Mouse (Mus musculus) heart, embryonic 11.5 days (tissue): ENCODE data around the gene Pfkfb3. TPM values are rescaled to one million over a fixed set of nuclear protein-coding genes. Genes with fewer than 3 reads are reported as not detected.

Experiments used
- ATAC-seq: fragments of 200-750 bp; cut with Nextera tagmentation; replicated peaks from 2 replicates; pipeline ENCODE4 v1.8.0; 2017; ENCODE audit warnings: moderate library complexity; ENCODE audit not compliant: insufficient number of reproducible peaks, low FRiP score, low TSS enrichment
- H3K27ac ChIP-seq: fragments of 300-500 bp; sonication (generic); 2 replicates; pipeline ENCODE4 v1.5.1; 2014; ENCODE audit warnings: mild to moderate bottlenecking, low read depth, low read length
- H3K27me3 ChIP-seq: fragments of 300-500 bp; sonication (generic); 2 replicates; pipeline ENCODE4 v1.6.1; 2014; ENCODE audit warnings: mild to moderate bottlenecking, low read length, mixed read lengths; ENCODE audit not compliant: control insufficient read depth, insufficient read depth
- H3K36me3 ChIP-seq: fragments of 300-500 bp; sonication (generic); 2 replicates; pipeline ENCODE4 v1.6.1; 2014; ENCODE audit warnings: mild to moderate bottlenecking, low read length, moderate library complexity, mixed read lengths; ENCODE audit not compliant: control insufficient read depth, insufficient read depth
- H3K4me1 ChIP-seq: fragments of 300-500 bp; sonication (generic); 2 replicates; pipeline ENCODE4 v1.6.1; 2014; ENCODE audit warnings: low read length; ENCODE audit not compliant: control insufficient read depth, insufficient read depth
- H3K4me2 ChIP-seq: fragments of 300-500 bp; sonication (generic); 2 replicates; pipeline ENCODE4 v1.6.1; 2014; ENCODE audit warnings: mild to moderate bottlenecking, moderate library complexity
- H3K4me3 ChIP-seq: fragments of 300-500 bp; sonication (generic); 2 replicates; pipeline ENCODE4 v1.5.1; 2014; ENCODE audit warnings: low read depth, low read length
- H3K9ac ChIP-seq: fragments of 300-500 bp; sonication (generic); 2 replicates; pipeline ENCODE4 v1.6.1; 2014; ENCODE audit warnings: mild to moderate bottlenecking, low read depth, low read length, moderate library complexity
- H3K9me3 ChIP-seq: fragments of 300-500 bp; sonication (generic); replicated peaks from 2 replicates; pipeline ENCODE4 v1.6.1; 2016; ENCODE audit warnings: low read length; ENCODE audit not compliant: control insufficient read depth
- WGBS: fragments of 180-500 bp; shearing (Covaris S2); extraction: QIAGEN DNeasy Blood & Tissue Kit; methylation state at CpG from one replicate; pipeline ENCODE4 v1.1.7; 2014; ENCODE audit not compliant: insufficient replicate concordance; 5-methylcytosine and 5-hydroxymethylcytosine counted together
- polyA plus RNA-seq: library from polyadenylated mRNA; unstranded; fragments of >200 nt; fragmentation: Nextera tagmentation; extraction: Ambion mirVana; gene quantifications from 2 replicates; pipeline ENCODE4 v1.2.1, GENCODE M21; 2014

The Pfkfb3 gene
- polyA plus RNA-seq, 1 experiment from 2014 or later, result 17.0 TPM

DNA sequence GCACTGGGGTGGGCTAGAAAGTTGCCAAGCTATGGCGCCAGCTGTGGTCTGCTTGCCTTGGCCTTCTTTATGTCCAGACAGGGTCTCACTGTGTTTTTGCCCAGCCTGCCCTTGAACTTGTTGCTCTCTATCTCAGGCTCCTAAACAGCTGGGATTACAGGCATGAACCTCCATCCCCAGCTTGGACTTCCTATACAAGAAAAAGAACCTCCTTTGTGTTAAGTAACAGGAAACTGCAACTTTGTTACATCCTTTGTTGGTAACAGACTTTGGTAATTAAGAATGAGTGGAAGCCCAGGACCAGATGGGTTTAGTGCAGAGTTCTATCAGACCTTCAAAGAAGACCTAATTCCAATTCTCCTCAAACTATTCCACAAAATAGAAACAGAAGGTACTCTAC is 19.8 kb upstream of the Pfkfb3 start:
- WGBS, result 89% methylated on average over 1 of the region's 1 CpGs
- ATAC-seq, result no peak
- H3K9me3 ChIP-seq, result no peaks in the 10 kb centered on the region

DNA sequence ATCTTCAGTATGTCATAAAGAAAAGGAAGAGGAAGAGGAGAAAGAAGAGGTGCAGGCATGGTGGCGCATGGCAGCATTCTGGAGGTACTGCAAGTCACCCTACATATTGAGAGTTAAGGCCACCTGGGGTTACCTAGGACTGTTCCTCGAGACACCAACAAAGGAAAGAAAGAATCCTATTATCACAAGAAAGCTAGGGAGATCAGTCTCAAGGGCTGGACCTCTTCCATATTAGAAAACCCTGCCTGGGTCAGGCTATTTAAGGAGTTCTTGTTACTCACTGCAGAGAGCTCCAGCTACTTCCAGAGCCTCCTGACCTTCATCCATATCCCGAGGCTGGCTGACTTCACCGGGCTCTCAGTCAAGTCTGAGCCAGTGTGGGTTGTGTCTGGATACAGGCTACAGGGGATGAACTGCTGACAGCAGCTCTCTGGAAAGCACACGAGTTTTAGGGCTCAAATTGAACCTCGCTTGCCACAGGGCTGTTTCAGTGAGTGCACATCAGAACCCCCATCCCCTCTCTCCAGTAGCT is 17.2 kb upstream of the Pfkfb3 start:
- ATAC-seq, result no peak
- Histone ChIP-seq H3K4me3 (no peak overlapping the region), H3K9ac (no peak overlapping the region), H3K4me2 (no peak overlapping the region), H3K36me3 (no peaks in the 10 kb centered on the region), H3K27me3 (no peaks in the 10 kb centered on the region), H3K9me3 (no peaks in the 10 kb centered on the region), H3K27ac (no peak overlapping the region), H3K4me1 (no peaks in the 10 kb centered on the region)
- WGBS, result 42% methylated on average over 6 of the region's 6 CpGs

More for the DNA sequence above, 19.8 kb upstream of the Pfkfb3 start:
- H3K9ac ChIP-seq, result no peak overlapping the region
- H3K4me2 ChIP-seq, result no peak overlapping the region
- H3K27me3 ChIP-seq, result no peaks in the 10 kb centered on the region
- no peaks in the 10 kb centered on the region for H3K4me1 ChIP-seq
- no peak overlapping the region for H3K4me3 ChIP-seq
- H3K27ac ChIP-seq, result no peak overlapping the region
- H3K36me3 ChIP-seq, result no peaks in the 10 kb centered on the region

DNA sequence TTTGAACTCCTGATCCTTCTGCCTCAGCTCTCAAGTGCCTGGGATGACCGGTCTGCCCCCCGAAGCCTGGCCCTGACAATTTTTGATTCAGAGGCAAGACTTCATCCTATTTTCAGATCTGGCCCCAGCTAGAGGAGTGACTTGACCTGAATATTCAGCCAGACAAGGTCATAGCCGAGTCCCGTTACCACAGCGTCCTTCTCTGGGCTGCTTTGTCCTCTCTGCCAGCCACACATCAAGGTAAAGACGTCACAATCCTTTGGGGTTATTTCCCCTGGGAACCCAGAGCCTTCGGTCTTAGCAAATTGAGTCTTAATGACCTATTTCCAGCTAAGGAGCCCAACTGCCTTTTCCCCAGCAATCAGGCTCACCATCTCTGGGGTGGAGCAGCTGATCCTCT is 14.6 kb upstream of the Pfkfb3 start:
- Histone ChIP-seq H3K4me1 (no peaks in the 10 kb centered on the region), H3K9ac (no peak overlapping the region), H3K36me3 (no peaks in the 10 kb centered on the region), H3K4me2 (no peak overlapping the region), H3K27ac (no peak overlapping the region), H3K4me3 (no peak overlapping the region), H3K27me3 (no peaks in the 10 kb centered on the region), H3K9me3 (no peaks in the 10 kb centered on the region)
- ATAC-seq, result no peak
- 76% methylated on average over 7 of the region's 7 CpGs for WGBS

- WGBS, result 55% methylated on average over 4 of the region's 4 CpGs
- no peak overlapping the region for H3K4me3 ChIP-seq
These were observed 14.0 kb upstream of the Pfkfb3 start for GRCm38 (mm10) chr2:11567781-11568362.

DNA sequence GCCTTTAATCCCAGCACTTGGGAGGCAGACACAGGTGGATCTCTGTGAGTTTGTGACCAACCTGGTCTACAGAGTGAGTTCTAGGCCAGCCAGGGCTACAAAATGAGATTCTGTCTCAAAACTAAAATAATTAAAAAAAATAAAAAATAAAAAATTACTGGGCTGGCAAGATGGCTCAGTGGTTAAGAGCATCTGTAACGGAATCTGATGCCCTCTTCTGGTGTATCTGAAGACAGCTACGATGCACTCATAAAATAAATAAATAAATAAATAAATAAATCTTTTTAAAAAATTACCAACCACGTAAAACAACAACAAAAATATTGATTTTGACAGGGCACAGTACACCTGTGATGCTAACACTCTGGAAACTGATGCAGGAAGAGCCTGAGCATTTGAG is 13.0 kb upstream of the Pfkfb3 start:
- WGBS, result 70% methylated on average over 3 of the region's 3 CpGs
- no peak for ATAC-seq

More at GRCm38 (mm10) chr2:11567781-11568362, 14.0 kb upstream of the Pfkfb3 start:
- H3K36me3 ChIP-seq, result no peaks in the 10 kb centered on the region
- no peak overlapping the region for H3K27ac ChIP-seq
- no peaks in the 10 kb centered on the region for H3K27me3 ChIP-seq
- no peak for ATAC-seq
- no peak overlapping the region for H3K4me2 ChIP-seq
- H3K9ac ChIP-seq, result no peak overlapping the region
- no peaks in the 10 kb centered on the region for H3K4me1 ChIP-seq
- no peaks in the 10 kb centered on the region for H3K9me3 ChIP-seq

GRCm38 (mm10) chr2:11566241-11566640 is 12.4 kb upstream of the Pfkfb3 start:
- 62% methylated on average over 7 of the region's 7 CpGs for WGBS

More for the DNA sequence above, 13.0 kb upstream of the Pfkfb3 start:
- Histone ChIP-seq H3K4me3 (no peak overlapping the region), H3K36me3 (no peaks in the 10 kb centered on the region), H3K9me3 (no peaks in the 10 kb centered on the region), H3K4me2 (no peak overlapping the region), H3K27ac (no peak overlapping the region), H3K27me3 (no peaks in the 10 kb centered on the region), H3K9ac (no peak overlapping the region), H3K4me1 (no peaks in the 10 kb centered on the region)

GRCm38 (mm10) chr2:11564768-11565167 is 10.9 kb upstream of the Pfkfb3 start:
- H3K27ac ChIP-seq, result no peak overlapping the region
- no peak for ATAC-seq
- 80% methylated on average over 6 of the region's 6 CpGs for WGBS
- no peaks in the 10 kb centered on the region for H3K9me3 ChIP-seq
- no peak overlapping the region for H3K4me2 ChIP-seq
- H3K9ac ChIP-seq, result no peak overlapping the region
- no peaks in the 10 kb centered on the region for H3K36me3 ChIP-seq
- no peaks in the 10 kb centered on the region for H3K4me1 ChIP-seq
- no peaks in the 10 kb centered on the region for H3K27me3 ChIP-seq
- H3K4me3 ChIP-seq, result no peak overlapping the region

More at GRCm38 (mm10) chr2:11566241-11566640, 12.4 kb upstream of the Pfkfb3 start:
- no peaks in the 10 kb centered on the region for H3K36me3 ChIP-seq
- no peaks in the 10 kb centered on the region for H3K27me3 ChIP-seq
- ATAC-seq, result no peak
- H3K9ac ChIP-seq, result no peak overlapping the region
- H3K27ac ChIP-seq, result no peak overlapping the region
- no peaks in the 10 kb centered on the region for H3K4me1 ChIP-seq
- H3K4me3 ChIP-seq, result no peak overlapping the region
- H3K9me3 ChIP-seq, result no peaks in the 10 kb centered on the region
- no peak overlapping the region for H3K4me2 ChIP-seq

DNA sequence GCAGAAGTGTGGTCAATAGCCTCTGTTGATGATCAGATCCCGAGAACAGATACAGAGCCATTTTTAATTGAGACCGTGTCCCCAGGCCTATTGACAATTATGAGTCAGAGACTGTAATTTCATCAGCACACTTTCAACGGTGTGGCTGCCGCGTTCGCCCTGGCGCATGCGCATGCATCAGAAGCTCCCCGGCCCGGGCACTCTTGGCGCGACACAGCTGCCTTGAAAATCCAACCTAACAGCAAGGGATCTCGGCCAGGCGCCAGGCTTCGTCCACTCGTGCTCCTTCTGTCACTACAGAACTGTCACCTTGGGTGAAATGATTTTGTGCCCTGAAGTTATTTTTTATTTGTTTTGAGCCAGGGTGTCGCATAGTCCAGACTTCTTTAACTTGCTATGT is 9.4 kb upstream of the Pfkfb3 start:
- H3K27ac ChIP-seq, result no peak overlapping the region
- H3K4me2 ChIP-seq, result no peak overlapping the region
- ATAC-seq, result no peak
- H3K27me3 ChIP-seq, result no peaks in the 10 kb centered on the region
- WGBS, result 87% methylated on average over 17 of the region's 17 CpGs
- H3K9ac ChIP-seq, result no peak overlapping the region
- H3K4me3 ChIP-seq, result no peak overlapping the region
- H3K36me3 ChIP-seq, result no peaks in the 10 kb centered on the region
- no peaks in the 10 kb centered on the region for H3K4me1 ChIP-seq
- no peaks in the 10 kb centered on the region for H3K9me3 ChIP-seq

- no peaks in the 10 kb centered on the region for H3K4me1 ChIP-seq
- H3K36me3 ChIP-seq, result no peaks in the 10 kb centered on the region
- WGBS, result 81% methylated on average over 7 of the region's 7 CpGs
- no peak overlapping the region for H3K27ac ChIP-seq
- ATAC-seq, result no peak
- H3K9ac ChIP-seq, result no peak overlapping the region
- H3K4me3 ChIP-seq, result no peak overlapping the region
- H3K27me3 ChIP-seq, result no peaks in the 10 kb centered on the region
- no peaks in the 10 kb centered on the region for H3K9me3 ChIP-seq
- H3K4me2 ChIP-seq, result no peak overlapping the region
These were observed 4.8 kb upstream of the Pfkfb3 start for GRCm38 (mm10) chr2:11558654-11559053.
